Mouse (Mus musculus) ES-Bruce4 (cell line): Measurements from ENCODE around the gene Gm28043. TPM values are rescaled to one million over a fixed set of nuclear protein-coding genes. Genes with fewer than 3 reads are reported as not detected.

Experiments used
- H3K27ac ChIP-seq: 2 replicates; pipeline ENCODE4 v1.5.1; 2012; ENCODE audit warnings: low read length, inconsistent platforms; ENCODE audit not compliant: insufficient read depth
- H3K27me3 ChIP-seq: 2 replicates; pipeline ENCODE4 v1.6.1; 2012; ENCODE audit warnings: mild to moderate bottlenecking, low read length, inconsistent platforms; ENCODE audit not compliant: control insufficient read depth, poor library complexity, insufficient read depth, severe bottlenecking
- H3K36me3 ChIP-seq: 2 replicates; pipeline ENCODE4 v1.6.1; 2012; ENCODE audit warnings: inconsistent platforms, mild to moderate bottlenecking, low read length, moderate library complexity; ENCODE audit not compliant: control insufficient read depth, poor library complexity, insufficient read depth, severe bottlenecking
- H3K4me1 ChIP-seq: one replicate; pipeline ENCODE4 v1.8.1; 2011; ENCODE audit warnings: low read length; ENCODE audit not compliant: control insufficient read depth, insufficient read depth
- H3K4me3 ChIP-seq: 2 replicates; pipeline ENCODE4 v1.5.1; 2011; ENCODE audit warnings: low read depth, mild to moderate bottlenecking, low read length
- H3K9ac ChIP-seq: 2 replicates; pipeline ENCODE4 v1.6.1; 2012; ENCODE audit warnings: low read depth, mild to moderate bottlenecking, inconsistent platforms; ENCODE audit not compliant: poor library complexity, severe bottlenecking
- H3K9me3 ChIP-seq: replicated peaks from 2 replicates; pipeline ENCODE4 v1.6.1; 2012; ENCODE audit warnings: mild to moderate bottlenecking, low read length, inconsistent platforms; ENCODE audit not compliant: control insufficient read depth, poor library complexity, insufficient read depth, severe bottlenecking
- CTCF ChIP-seq: IDR thresholded peaks from one replicate; pipeline ENCODE4 v1.8.1; 2011; ENCODE audit warnings: low read depth, low read length
- EP300 ChIP-seq: IDR thresholded peaks from 2 replicates; pipeline ENCODE4 v1.6.1; 2011; ENCODE audit warnings: low read depth, low read length; ENCODE audit not compliant: insufficient read depth
- POLR2A ChIP-seq: IDR thresholded peaks from one replicate; pipeline ENCODE4 v1.8.1; 2011; ENCODE audit warnings: low read length; ENCODE audit not compliant: insufficient read depth
- polyA plus RNA-seq: library from polyadenylated mRNA; stranded (reverse); fragments of >200 nt; gene quantifications from 2 replicates; pipeline ENCODE4 v1.2.4, GENCODE M21; 2011; ENCODE audit warnings: low read depth; ENCODE audit not compliant: missing spikeins, insufficient read depth, insufficient read length

Gene Gm28043
- polyA plus RNA-seq, 1 experiment = 4.8 TPM

GRCm38 (mm10) chr17:29629620-29630019, 14.9 kb downstream of the Gm28043 start:
- Histone ChIP-seq H3K4me1 (peaks cover 1% of the 10 kb centered on the region), H3K9me3 (no peaks in the 10 kb centered on the region), H3K36me3 (peaks cover 4% of the 10 kb centered on the region)

DNA sequence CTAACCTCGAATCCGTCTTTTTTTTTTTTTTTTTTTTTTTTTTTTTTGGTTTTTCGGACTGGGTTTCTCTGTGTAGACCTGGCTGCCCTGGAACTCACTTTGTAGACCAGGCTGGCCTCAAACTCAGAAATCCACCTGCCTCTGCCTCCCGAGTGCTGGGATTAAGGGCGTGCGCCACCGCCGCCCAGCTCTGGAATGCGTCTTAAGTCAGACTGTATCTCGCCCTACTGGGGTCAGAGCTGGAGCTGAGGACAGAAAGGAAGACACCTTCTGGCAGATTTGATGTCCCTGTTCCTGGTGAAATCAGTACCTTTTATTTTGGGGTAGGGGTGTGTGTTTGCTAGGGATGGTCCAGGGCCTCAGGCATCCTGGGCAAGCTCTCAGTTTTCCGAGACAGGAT, 17.6 kb downstream of the Gm28043 start:
- H3K27me3 ChIP-seq = no peaks in the 10 kb centered on the region
- H3K27ac ChIP-seq = no peak overlapping the region; the same call in 1 of the 2 replicates
- TF ChIP-seq CTCF (no peak), EP300 (0 out of 2 replicates have a peak, but pooled peaks have one; percentile 37)
- H3K9me3 ChIP-seq = no peaks in the 10 kb centered on the region
- H3K36me3 ChIP-seq = peaks cover 4% of the 10 kb centered on the region
- no peak overlapping the region for H3K9ac ChIP-seq
- H3K4me1 ChIP-seq = peaks cover 1% of the 10 kb centered on the region
- H3K4me3 ChIP-seq = no peak overlapping the region

More at GRCm38 (mm10) chr17:29629620-29630019, 14.9 kb downstream of the Gm28043 start:
- no peak overlapping the region for H3K9ac ChIP-seq
- no peak overlapping the region for H3K27ac ChIP-seq
- TF ChIP-seq POLR2A (no peak), EP300 (0 out of 2 replicates have a peak, but pooled peaks have one; percentile 28), CTCF (no peak)
- H3K4me3 ChIP-seq = no peak overlapping the region
- no peaks in the 10 kb centered on the region for H3K27me3 ChIP-seq

DNA sequence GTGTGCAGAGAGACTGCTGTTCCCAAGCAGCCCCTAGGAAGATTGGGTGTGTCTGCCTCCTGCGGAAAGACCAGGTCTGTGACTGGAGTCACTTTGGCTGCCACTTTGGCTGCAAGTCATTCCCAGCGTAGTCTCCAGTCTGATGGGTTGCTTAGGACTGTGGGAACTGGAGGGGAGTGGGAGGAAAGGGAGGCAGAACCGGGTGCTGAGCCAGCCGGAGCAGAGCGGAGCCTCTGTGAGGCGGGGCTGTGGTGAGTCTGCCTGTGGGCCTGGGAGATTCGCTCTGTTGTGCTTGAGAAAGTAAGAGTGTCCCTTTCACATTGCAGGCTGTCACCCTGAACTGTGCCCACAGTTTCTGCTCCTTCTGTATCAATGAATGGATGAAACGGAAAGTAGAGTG, 20.8 kb downstream of the Gm28043 start:
- Histone ChIP-seq H3K9me3 (no peaks in the 10 kb centered on the region), H3K27me3 (no peaks in the 10 kb centered on the region), H3K9ac (no peak overlapping the region), H3K4me3 (no peak overlapping the region), H3K36me3 (peaks cover 4% of the 10 kb centered on the region; the same call in 1 of the 2 replicates), H3K4me1 (peaks cover 6% of the 10 kb centered on the region), H3K27ac (no peak overlapping the region)
- TF ChIP-seq POLR2A (no peak), CTCF (no peak), EP300 (no peak)

DNA sequence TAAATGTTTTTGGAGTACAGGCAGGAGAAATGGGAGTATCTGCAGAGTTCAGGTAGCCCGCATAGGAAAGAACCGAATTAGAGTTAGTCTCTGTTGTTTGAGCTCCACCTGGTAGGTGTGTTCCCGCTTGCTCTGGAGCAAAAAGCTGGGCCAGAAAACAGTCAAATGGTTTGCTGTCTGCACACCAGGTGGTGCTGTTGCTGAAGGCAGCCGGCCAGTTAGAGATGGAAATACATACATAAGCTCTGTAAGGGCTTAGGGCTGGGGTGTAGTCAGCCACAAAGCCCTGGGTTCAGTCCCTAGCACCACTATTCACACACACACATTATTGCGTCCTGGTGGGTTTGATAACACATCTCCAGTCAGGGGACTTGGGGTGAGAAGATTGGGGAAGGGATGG, 21.4 kb downstream of the Gm28043 start:
- H3K9me3 ChIP-seq = no peaks in the 10 kb centered on the region
- no peak overlapping the region for H3K9ac ChIP-seq
- H3K27ac ChIP-seq = no peak overlapping the region
- H3K36me3 ChIP-seq = 0 out of 2 replicates have a peak, but pooled peaks cover 3% of the 10 kb centered on the region
- no peaks in the 10 kb centered on the region for H3K27me3 ChIP-seq
- no peak overlapping the region for H3K4me3 ChIP-seq
- TF ChIP-seq EP300 = no peak
- peak; percentile 65 for TF ChIP-seq CTCF
- H3K4me1 ChIP-seq = peaks cover 9% of the 10 kb centered on the region

- H3K36me3 ChIP-seq = 0 out of 2 replicates have a peak, but pooled peaks cover 3% of the 10 kb centered on the region
- TF ChIP-seq POLR2A (no peak), EP300 (no peak), CTCF (no peak)
- H3K9me3 ChIP-seq = no peaks in the 10 kb centered on the region
- H3K4me3 ChIP-seq = no peak overlapping the region
- no peak overlapping the region for H3K9ac ChIP-seq
- H3K27me3 ChIP-seq = no peaks in the 10 kb centered on the region
- peaks cover 9% of the 10 kb centered on the region for H3K4me1 ChIP-seq
- H3K27ac ChIP-seq = no peak overlapping the region
Observed at GRCm38 (mm10) chr17:29637377-29637776, 22.7 kb downstream of the Gm28043 start.

DNA sequence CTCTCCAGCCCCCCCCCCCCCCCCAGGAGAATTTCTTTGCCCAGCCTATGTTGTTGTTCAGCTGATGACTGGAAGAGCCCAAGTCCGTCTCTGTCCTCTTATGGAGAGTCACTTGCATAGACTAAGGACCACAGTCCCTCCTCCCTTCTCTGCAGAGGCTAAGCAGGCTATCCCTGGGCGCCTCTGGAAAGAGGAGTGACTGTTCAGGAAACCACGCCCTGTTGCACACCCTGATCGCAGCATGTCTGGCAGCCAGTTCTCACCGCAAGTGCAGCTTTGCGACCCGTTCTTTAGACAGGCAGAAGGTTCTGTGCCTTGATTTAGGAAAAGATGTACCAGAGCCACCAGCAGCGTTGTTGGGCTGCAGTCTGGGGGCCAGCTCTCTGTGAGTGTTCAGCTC, 23.2 kb downstream of the Gm28043 start:
- H3K27ac ChIP-seq = no peak overlapping the region
- no peak for TF ChIP-seq CTCF
- no peak for TF ChIP-seq EP300
- no peak for TF ChIP-seq POLR2A
- H3K9me3 ChIP-seq = no peaks in the 10 kb centered on the region
- H3K36me3 ChIP-seq = 0 out of 2 replicates have a peak, but pooled peaks cover 3% of the 10 kb centered on the region
- H3K4me1 ChIP-seq = peaks cover 9% of the 10 kb centered on the region
- H3K27me3 ChIP-seq = no peaks in the 10 kb centered on the region
- H3K4me3 ChIP-seq = no peak overlapping the region
- no peak overlapping the region for H3K9ac ChIP-seq
